Mouse (Mus musculus): ENCODE data around the gene Xxylt1.

The Xxylt1 gene

DNA sequence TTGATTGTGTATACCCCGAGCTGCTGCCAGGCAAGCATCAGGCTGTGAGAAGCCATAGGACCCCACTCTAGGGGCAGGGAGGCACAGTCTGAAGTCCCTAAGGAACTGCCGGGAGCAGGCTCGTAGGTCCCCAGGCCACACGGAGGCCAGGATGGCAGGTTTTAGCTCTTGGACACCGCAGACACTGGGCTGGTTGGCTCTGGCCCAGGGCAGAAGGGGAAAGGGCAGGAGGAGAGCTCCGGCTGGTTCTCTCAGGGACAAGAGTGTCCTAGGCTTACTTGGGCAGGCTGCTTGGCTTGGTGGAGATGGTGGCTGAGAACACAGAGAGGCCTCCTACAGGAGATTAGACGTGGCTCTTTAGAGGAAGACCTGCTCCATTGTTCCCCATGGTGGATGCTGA is 162.4 kb downstream of the Xxylt1 start:
- DNase-seq (ENCODE audit: low read depth, low spot score): no peak

DNA sequence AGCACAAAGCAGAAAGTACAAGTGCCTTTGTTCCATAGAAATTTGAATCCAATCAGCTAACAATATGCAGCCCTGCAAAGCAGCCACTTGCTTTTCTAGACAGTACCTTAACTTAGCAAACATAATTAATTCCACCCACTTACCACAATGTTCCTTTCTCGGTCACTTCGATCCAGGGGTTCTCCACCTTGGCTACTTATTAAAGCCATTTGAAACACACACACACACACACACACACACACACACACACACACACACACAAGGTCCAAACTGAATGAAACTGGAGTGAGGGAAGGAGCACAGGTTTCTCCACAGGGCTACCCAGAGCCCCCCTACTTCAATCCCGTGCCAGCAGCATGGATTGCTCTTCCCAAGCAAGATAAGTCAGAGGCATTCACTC is 164.3 kb downstream of the Xxylt1 start:
- DNase-seq (ENCODE audit: low read depth, low spot score): no peak

DNA sequence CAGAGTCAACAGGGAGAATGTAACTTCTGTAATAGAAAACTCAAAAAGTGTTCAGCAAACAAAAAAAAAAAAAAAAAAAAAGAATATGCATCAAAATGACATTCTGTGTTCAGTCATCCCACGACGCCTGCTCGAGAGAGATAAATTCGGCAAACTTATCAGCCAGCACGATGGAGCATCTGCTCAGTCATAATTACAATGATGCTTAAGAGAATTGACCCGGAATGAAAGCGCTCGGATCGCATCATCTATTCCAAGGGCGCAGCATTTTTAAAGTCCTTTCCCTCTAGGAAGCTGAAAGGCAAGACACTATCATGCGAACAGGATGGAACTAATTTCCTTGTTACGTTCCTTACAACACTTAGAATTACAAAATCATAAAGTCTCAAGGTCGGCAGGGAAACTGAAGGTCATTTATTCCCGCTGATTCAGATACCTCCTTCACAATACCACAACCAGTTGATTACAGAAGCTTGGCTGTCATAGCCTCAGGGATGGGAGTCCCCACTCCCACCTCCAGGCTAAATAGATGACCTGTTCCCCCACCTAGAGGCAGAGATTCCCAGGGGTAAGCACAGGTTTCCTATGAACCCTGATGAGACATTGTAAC is 165.5 kb downstream of the Xxylt1 start:
- no peak for DNase-seq (ENCODE audit: low read depth, low spot score)

Measured in mesoderm, embryonic 11.5 days (tissue).